Mouse (Mus musculus): ENCODE measurements around the gene Rnf5. TPM values are rescaled to one million over a fixed set of nuclear protein-coding genes. Genes with fewer than 3 reads are reported as not detected.

The Rnf5 gene
- polyA plus RNA-seq, 1 experiment: 37.1 TPM

- peaks cover 28% of the 10 kb centered on the region for H3K79me2 ChIP-seq (ENCODE audit: control insufficient read depth, insufficient read depth)
- no peak overlapping the region for H3K4me3 ChIP-seq
- TF ChIP-seq CEBPB (IDR thresholded peaks at IDR 0.05; ENCODE audit: insufficient read depth, poor library complexity, severe bottlenecking) (no peak), MAX (IDR thresholded peaks at IDR 0.05; ENCODE audit: low read depth) (no peak), SRF (IDR thresholded peaks at IDR 0.05; ENCODE audit: control insufficient read depth, insufficient read length, low read depth) (no peak), MYOG (IDR thresholded peaks at IDR 0.05; ENCODE audit: control insufficient read depth in 1 of 3, insufficient read depth in 1 of 3, insufficient read length in 2 of 3, low read depth in 2 of 3) (no peak), E2F4 (IDR thresholded peaks at IDR 0.05; ENCODE audit: insufficient read depth) (no peak), POLR2A (IDR thresholded peaks at IDR 0.05; ENCODE audit: insufficient read length, low read depth) (no peak), TCF3 (IDR thresholded peaks at IDR 0.05; ENCODE audit: insufficient read length, low read depth) (no peak), REST (IDR thresholded peaks at IDR 0.05; ENCODE audit: insufficient read depth, insufficient read length) (no peak), USF1 (IDR thresholded peaks at IDR 0.05; ENCODE audit: low read depth) (no peak), MYOD1 (IDR thresholded peaks at IDR 0.05; ENCODE audit: control insufficient read depth in 1 of 3, insufficient read length in 2 of 3, low read depth in 2 of 3) (no peak)
- no peak overlapping the region for H3K4me2 ChIP-seq (ENCODE audit: low read depth)
- no peaks in the 10 kb centered on the region for H3K27me3 ChIP-seq (ENCODE audit: control insufficient read depth, insufficient read depth, insufficient read length)
- no peak overlapping the region for H3ac ChIP-seq (ENCODE audit: control insufficient read depth, insufficient read length)
- peaks cover 3% of the 10 kb centered on the region for H3K36me3 ChIP-seq (ENCODE audit: control insufficient read depth, insufficient read depth)
These were observed 7.6 kb upstream of the Rnf5 start for GRCm38 (mm10) chr17:34611050-34611449.

- Histone ChIP-seq H3K79me2 (ENCODE audit: control insufficient read depth, insufficient read depth) (peaks cover 33% of the 10 kb centered on the region), H3K36me3 (ENCODE audit: control insufficient read depth, insufficient read depth) (no peaks in the 10 kb centered on the region), H3ac (ENCODE audit: control insufficient read depth, insufficient read length) (no peak overlapping the region), H3K4me3 (no peak overlapping the region), H3K4me2 (ENCODE audit: low read depth) (no peak overlapping the region), H3K27me3 (ENCODE audit: control insufficient read depth, insufficient read depth, insufficient read length) (no peaks in the 10 kb centered on the region)
- TF ChIP-seq REST (IDR thresholded peaks at IDR 0.05; ENCODE audit: insufficient read depth, insufficient read length): no peak
- TF ChIP-seq E2F4 (IDR thresholded peaks at IDR 0.05; ENCODE audit: insufficient read depth): no peak
- no peak for TF ChIP-seq SRF (IDR thresholded peaks at IDR 0.05; ENCODE audit: control insufficient read depth, insufficient read length, low read depth)
These were observed 4.5 kb upstream of the Rnf5 start for GRCm38 (mm10) chr17:34607997-34608396.

- Histone ChIP-seq H3K27me3 (ENCODE audit: control insufficient read depth, insufficient read depth, insufficient read length) (no peaks in the 10 kb centered on the region), H3K4me2 (ENCODE audit: low read depth) (peak overlapping the region; percentile 82), H3ac (ENCODE audit: control insufficient read depth, insufficient read length) (peak overlapping the region; percentile 47), H3K36me3 (ENCODE audit: control insufficient read depth, insufficient read depth) (no peaks in the 10 kb centered on the region), H3K4me3 (peak overlapping the region; percentile 90), H3K79me2 (ENCODE audit: control insufficient read depth, insufficient read depth) (peaks cover 42% of the 10 kb centered on the region)
- TF ChIP-seq USF1 (IDR thresholded peaks at IDR 0.05; ENCODE audit: low read depth): no peak
- no peak for TF ChIP-seq REST (IDR thresholded peaks at IDR 0.05; ENCODE audit: insufficient read depth, insufficient read length)
- TF ChIP-seq E2F4 (IDR thresholded peaks at IDR 0.05; ENCODE audit: insufficient read depth): no peak
These were observed 2.9 kb upstream of the Rnf5 start for GRCm38 (mm10) chr17:34606186-34607039.

- H3K4me2 ChIP-seq (ENCODE audit: low read depth): peak overlapping the region; percentile 99
- no peak for TF ChIP-seq SRF (IDR thresholded peaks at IDR 0.05; ENCODE audit: control insufficient read depth, insufficient read length, low read depth)
- TF ChIP-seq POLR2A (IDR thresholded peaks at IDR 0.05; ENCODE audit: insufficient read length, low read depth): peak; percentile 94
- TF ChIP-seq POLR2AphosphoS2 (IDR thresholded peaks at IDR 0.05; ENCODE audit: insufficient read length, low read depth): peak; percentile 90
- no peak for TF ChIP-seq TCF12 (IDR thresholded peaks at IDR 0.05; ENCODE audit: insufficient read depth, poor library complexity, severe bottlenecking)
- TF ChIP-seq REST (IDR thresholded peaks at IDR 0.05; ENCODE audit: insufficient read depth, insufficient read length): no peak
- H3K4me3 ChIP-seq: peak overlapping the region; percentile 90
- peak overlapping the region; percentile 47 for H3ac ChIP-seq (ENCODE audit: control insufficient read depth, insufficient read length)
- H3K36me3 ChIP-seq (ENCODE audit: control insufficient read depth, insufficient read depth): no peaks in the 10 kb centered on the region
- H3K27me3 ChIP-seq (ENCODE audit: control insufficient read depth, insufficient read depth, insufficient read length): no peaks in the 10 kb centered on the region
- peaks cover 42% of the 10 kb centered on the region for H3K79me2 ChIP-seq (ENCODE audit: control insufficient read depth, insufficient read depth)
These were observed 2.1 kb upstream of the Rnf5 start for GRCm38 (mm10) chr17:34605609-34606008.

GRCm38 (mm10) chr17:34604511-34605237 lies 1.2 kb upstream of the Rnf5 start:
- TF ChIP-seq MYOG (IDR thresholded peaks at IDR 0.05; ENCODE audit: control insufficient read depth in 1 of 3, insufficient read depth in 1 of 3, insufficient read length in 2 of 3, low read depth in 2 of 3) (no peak), USF1 (IDR thresholded peaks at IDR 0.05; ENCODE audit: low read depth) (no peak), MYOD1 (IDR thresholded peaks at IDR 0.05; ENCODE audit: control insufficient read depth in 1 of 3, insufficient read length in 2 of 3, low read depth in 2 of 3) (no peak), SRF (IDR thresholded peaks at IDR 0.05; ENCODE audit: control insufficient read depth, insufficient read length, low read depth) (no peak), POLR2A (IDR thresholded peaks at IDR 0.05; ENCODE audit: insufficient read length, low read depth) (no peak), TCF3 (IDR thresholded peaks at IDR 0.05; ENCODE audit: insufficient read length, low read depth) (no peak), CEBPB (IDR thresholded peaks at IDR 0.05; ENCODE audit: insufficient read depth, poor library complexity, severe bottlenecking) (no peak), REST (IDR thresholded peaks at IDR 0.05; ENCODE audit: insufficient read depth, insufficient read length) (no peak), POLR2AphosphoS2 (IDR thresholded peaks at IDR 0.05; ENCODE audit: insufficient read length, low read depth) (no peak), MAX (IDR thresholded peaks at IDR 0.05; ENCODE audit: low read depth) (no peak), E2F4 (IDR thresholded peaks at IDR 0.05; ENCODE audit: insufficient read depth) (no peak)
- Histone ChIP-seq H3K79me2 (ENCODE audit: control insufficient read depth, insufficient read depth) (peaks cover 42% of the 10 kb centered on the region), H3ac (ENCODE audit: control insufficient read depth, insufficient read length) (peak overlapping the region; percentile 47), H3K27me3 (ENCODE audit: control insufficient read depth, insufficient read depth, insufficient read length) (no peaks in the 10 kb centered on the region), H3K36me3 (ENCODE audit: control insufficient read depth, insufficient read depth) (no peaks in the 10 kb centered on the region), H3K4me2 (ENCODE audit: low read depth) (peak overlapping the region; percentile 99), H3K4me3 (peak overlapping the region; percentile 90)

Data from myocyte (in vitro differentiated cells).